Mouse (Mus musculus): ENCODE data around the gene Gm20388. TPM values are rescaled to one million over a fixed set of nuclear protein-coding genes. Genes with fewer than 3 reads are reported as not detected.
A peak's percentile ranks its signal among the peaks of the same experiment; 100 is the strongest.

Gm20388 gene
- total RNA-seq, 2 experiments from 2014 or later = 1.9 to 2.0 TPM

DNA sequence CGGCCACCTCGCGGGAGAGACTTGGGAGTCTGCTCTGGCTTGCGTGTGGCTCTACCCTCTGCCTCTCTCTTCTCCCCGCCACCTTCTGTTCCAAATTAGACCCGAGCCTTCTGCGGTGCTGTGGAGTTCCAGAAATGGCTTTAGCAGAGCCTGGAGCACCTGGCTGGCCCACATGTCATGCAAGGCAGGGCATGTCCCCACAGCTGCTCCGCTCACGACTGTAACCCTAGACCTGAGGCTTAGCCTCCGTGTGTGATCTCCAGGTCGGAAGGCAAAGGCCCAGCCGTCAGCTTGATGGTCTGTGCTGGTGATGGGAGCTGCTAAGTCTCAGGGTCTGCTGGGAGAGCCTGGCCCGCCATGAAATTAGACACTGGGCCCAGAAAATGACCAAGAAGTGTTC, 348.6 kb downstream of the Gm20388 start:
- DNase-seq = no peak

DNA sequence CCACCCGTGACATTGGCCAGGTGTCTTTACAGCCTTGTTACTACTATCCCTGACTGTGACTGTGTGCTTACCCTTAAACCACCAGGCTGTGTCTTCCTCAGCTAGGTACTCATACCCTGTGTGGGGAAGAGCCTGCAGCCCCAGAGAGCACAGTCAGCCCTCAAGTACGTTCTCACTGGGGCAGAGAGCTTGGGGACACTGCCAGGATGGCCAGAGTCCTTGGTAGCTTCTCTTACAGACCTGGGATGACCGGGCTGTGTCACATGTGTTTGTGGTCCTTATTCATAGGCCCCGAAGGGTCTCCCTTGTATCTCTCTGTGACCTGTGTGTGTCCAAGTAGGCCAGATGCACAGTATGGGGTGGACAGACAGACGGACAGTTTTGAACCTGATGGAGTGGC, 350.0 kb downstream of the Gm20388 start:
- no peak for DNase-seq

DNA sequence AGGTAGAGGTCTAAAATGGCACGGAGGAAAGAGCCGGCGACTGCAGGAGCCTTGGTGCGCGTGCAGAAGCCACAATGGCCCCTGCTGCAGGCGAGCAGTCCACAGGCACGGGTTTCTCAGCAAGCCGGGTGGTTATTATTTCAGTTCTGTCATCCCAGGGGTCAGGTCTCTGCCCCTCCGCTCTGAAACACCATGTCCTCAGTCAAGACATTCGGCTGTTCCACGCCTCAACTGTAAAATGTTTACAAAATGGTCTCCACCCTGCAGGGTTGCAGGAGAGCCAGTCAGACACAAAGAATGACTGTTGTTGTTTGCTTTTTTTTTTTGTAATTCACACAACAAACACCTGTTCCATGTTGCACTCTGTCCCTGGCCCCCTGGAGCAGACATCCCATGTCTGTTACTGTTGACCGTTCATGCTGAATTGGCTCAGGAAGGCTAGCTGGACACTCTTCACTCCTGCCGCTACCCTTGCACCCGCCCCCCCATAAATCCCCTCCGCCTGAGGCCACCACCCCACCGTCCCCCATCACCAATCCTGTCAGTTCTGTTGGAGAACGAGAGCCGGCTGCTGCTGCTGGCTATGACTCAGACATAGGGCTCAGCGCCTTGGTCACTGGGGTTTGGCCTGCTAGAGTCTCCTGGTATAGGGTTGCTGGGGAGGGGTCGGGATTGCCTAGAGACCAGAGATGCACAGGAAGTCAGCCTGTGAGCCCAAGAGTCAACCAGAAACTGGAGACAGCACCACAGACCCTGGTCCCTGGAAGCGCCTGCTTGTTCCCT, 350.9 kb downstream of the Gm20388 start:
- no peak for DNase-seq

DNA sequence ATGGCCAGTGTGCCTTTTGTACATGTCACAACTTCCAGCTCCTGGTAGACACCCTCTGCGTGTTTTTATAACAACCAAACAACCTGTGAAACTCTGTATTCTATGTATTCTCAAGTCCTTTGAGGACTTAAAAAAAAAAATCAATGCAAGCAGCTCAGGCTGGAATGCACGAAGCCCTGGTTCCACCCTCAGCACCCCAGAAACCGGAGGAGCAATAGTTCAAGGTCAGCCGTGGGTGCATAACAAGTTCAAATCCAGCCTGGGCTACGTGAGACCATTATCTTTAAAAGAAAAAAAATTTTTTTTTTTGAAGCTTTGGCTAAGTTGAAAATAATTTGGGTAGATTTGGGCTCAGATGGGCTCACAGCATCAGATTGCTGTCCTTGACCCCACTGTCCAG, 353.2 kb downstream of the Gm20388 start:
- no peak for DNase-seq

DNA sequence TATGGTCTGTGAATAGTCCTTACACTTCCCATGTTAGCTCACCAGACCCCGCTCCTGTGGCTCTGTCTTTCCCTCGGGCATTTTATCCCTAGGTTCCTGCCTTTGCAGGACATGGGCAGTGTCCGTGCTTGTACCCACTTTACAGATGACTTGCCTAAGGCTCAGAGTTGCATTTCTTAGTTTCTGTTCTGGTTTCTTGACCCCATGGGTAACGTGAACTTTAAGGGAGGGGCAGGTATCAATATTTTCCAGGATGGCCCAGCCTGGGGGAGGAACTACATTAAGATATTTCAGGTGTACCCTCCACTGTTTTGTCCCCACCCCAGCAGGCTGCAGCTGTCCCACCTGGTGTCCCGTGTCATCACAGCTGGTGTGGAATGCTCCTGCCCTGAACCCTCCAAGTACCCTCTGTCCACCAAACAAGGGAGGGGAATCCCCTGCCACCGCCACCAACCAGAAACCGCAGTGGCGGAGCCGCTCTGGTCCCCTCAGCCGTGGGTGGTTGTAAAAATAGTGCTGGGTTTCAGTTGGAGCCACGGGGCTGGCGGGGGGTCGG, 353.8 kb downstream of the Gm20388 start:
- no peak for DNase-seq

DNA sequence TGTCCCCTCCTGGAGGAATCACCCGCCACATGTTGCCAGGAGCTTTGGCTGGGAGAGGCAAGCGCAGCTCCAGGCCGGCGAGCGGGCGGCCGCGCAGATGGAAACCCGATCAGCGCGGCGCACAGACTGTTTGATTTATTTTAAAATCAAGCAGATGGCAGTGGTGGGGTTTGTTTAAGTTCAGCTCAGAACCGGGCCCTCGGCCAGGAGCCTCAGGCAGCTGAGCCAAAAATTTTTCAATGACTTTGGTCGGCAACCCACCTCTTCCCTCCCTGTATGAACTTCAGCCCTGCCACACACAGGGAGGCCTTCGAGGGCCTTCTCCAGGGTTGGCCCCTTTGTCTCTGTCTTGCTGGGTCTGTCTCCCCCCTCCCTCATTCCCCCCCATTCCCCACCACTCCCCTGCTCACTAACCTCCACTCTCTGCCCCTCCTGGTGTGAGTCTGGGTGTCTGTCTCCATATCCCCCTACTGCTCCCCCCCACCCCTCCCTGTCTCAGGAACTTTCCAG, 354.4 kb downstream of the Gm20388 start:
- DNase-seq = peak; percentile 81

DNA sequence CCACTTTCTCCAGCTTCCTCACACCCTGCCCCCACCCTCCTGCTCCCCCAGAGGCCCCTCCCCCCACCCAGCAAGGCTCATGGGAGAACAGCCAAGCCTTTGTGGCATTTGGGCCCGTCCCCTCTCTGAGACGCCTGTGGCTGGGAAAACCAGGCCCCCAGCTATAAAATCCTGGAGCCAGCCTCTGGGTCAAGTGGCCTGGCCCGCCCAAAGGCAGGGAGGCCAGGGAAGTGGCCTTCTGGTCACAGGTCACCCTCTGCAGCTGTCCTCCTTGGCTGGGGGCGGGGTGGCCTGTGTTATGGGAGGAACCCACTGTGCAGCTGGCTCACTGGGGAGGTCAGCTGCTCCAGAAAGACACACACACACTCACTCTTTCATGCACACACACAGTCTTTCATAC, 354.8 kb downstream of the Gm20388 start:
- peak; percentile 81 for DNase-seq

DNA sequence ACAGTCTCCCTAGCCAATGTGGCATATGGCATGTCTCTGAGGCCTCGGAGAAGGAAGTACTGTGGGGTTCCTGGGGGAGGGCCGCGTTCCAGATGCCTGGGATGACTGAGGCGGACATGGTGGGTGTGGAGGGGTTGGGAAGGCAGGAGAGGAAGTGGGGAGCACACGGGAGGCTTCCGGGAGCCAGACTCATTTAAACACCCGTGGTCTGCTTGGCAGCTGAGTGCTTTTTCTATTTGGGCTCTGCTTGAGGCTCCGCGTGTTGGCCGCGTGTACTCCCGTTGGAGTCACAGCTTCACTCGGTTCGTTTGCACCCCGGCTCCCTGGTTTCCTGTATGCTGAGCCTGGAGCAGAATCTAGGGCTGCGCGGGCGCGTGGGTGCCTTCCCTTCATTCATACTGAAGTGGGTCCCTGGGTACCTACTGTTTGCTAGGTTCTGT, 357.9 kb downstream of the Gm20388 start:
- DNase-seq = no peak

DNA sequence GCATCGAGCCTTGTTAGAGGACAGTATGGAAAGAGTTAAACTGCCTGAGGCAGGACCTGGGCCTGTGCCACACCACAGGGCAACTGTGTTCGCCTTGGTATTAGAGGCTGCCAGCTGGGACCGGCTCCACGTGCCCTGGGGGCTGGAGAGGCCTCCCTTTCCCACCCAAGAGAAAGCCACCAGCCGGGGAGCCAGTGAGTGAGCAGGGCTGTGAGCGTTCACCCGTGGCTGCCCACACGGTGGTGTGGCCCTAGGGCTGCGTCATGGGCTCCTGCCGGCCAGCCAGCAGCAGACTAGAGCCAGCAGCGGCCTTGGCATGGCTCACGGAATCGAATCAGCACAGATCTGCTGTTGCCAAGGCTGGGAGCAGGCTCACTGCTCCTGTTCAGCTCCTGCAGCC, 359.8 kb downstream of the Gm20388 start:
- DNase-seq = peak; percentile 88

DNA sequence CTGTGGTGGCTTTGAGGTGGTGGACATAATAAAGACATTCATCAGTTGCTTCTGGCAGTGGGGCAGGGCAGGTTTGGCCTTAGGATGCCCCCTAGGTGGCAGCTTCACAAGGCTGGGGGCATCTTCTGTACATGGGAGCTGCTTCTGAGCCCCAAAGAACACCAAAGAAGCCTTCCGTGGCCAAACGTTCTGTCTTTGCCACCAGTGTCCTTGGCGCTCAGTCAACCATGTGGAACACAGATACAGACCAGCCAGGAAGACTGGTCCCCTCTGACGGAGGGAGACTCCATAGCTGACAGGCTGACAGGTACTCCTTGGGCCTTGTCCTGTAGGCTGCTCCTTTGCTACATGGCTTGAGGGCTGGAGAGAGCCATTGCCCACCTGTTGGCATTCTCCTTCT, 362.8 kb downstream of the Gm20388 start:
- no peak for DNase-seq

DNA sequence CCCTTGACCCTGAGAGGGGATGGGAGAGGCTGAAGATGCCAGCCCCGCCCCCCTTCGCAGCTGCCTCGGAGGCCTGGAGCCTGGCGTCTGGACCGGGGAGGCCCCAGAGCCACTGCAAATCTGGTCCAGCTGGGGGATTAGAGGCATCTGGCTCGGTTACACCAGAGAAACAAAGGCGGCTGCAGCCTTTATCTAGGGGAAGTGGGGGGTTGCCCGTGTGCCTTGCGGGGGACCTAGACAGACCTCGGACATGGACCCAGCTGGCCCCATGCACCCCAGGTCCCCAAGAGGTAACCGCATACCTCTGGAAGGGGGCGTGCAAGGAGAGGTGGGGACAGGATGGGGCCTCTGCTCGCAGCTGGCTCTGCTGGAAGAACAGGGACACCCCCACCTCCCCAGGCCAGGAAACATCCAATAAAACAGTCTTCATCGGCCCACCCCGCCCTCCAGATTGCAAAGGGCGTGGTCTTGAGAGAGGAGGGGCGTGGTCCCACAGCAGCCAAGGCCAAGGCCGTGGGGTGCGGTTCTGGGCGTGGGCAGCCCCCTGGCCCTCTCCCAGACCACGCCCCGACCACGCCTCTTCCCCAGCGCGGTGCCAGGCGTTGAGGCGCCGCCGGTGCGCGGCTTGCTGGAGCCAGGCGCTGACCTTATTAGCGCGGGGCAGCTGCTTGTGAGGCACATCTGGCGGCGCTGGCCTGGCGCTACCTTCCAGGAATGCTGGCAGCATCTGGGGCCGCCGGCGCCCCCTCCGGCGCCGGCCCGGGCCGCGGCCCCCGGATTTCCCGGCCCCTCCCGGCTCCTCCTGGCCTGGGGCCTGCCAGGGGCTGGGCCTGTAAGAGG, 365.6 kb downstream of the Gm20388 start:
- peak; percentile 97 for DNase-seq

DNA sequence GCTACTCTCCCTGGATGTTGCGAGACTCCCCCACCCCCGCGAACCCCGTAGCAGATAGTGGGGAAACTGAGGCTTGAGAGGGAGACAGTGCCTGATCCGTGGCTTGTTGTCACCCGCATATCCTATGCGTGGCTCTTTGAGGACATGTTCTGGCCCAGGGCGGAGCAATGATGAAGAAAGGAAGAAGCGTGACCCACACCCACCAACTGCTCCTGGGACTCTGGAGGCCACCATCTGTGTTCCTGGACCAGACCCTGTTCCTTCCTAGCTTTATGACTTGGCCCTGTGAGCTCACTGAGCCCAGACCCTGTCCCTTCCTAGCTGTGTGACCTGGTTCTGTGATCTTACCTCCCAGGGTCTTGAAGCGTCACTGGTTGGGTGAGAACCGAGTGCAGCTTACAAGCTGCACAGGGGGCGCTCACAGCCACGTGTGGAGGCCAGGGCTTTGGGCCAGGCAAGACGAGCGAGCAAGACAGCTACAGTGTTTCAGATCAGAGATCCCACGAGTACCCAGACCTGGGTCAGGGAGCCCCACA, 366.3 kb downstream of the Gm20388 start:
- DNase-seq = peak; percentile 65

DNA sequence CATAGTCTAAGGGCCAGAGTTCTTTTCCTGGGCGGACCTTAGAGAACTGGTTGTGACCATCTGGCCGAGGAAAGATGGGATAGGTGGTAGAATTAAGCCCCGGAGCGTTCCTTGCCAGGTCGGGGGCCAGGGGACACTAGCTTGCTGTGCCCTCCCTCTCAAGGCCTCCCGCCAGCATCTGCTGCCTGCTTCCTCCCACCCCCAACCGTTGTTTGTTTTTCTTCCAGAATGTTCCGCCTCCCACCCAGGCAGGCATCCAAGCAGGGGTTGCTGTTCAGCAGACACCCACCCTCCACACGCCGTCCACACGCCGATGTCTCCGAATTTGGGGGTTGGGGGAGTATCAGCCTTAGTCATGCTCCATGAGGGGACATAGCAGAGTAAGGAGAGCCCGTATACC, 367.4 kb downstream of the Gm20388 start:
- DNase-seq = no peak

DNA sequence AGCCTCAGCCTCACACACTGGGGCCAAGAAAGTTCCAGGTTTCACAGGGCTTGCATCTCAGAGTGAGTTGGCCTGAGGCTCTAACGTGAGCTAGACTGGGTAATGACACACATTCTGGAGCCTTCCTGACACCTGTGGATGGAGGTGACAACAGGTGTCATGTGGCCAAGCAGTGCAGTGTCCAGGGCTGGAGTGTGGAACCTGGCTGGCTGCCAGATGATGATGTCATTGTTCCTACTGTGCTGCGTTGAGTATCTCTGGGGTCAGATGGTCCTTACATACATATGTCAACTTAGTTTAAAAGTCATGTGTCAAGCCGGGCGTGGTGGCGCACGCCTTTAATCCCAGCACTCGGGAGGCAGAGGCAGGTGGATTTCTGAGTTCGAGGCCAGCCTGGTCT, 368.8 kb downstream of the Gm20388 start:
- peak; percentile 57 for DNase-seq

DNA sequence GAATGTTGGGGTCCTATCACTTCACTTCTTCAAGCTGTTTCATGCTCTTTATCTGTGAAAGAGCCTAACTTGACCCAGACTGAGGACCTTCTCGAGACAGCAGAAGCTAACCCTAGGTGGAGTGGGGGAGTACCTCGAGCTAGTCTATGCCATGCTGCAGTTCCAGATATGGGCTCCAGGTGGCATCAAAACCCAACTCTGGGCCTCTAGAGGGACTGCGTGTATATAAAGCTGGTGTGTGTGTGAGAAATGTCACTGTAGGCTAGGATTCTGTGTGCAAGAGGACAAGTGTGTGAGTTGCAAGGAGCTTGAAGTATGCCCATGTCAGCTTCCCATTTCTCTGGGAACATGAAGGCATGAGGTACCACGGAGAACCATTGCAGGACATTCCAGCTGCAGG, 370.8 kb downstream of the Gm20388 start:
- DNase-seq = peak; percentile 89

DNA sequence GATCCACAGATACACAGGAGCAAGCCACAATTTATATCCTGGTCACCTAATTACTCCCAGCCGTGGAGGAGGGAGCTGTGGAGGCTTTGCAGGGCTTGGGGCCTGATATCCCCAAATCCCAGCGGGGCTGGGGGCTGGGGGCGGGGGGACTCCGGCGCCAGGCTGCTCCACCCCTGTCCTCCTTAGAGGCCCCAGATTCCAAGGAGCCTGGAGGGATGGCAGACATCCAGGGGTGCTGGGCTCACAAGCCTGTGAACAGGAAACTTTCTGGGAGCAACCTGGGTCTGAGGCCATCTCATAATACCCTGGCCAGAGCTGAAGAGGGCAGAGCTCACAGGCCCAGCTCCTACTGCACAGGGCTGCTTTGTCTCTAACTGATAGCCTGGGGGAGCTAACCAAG, 371.8 kb downstream of the Gm20388 start:
- DNase-seq = peak; percentile 51

DNA sequence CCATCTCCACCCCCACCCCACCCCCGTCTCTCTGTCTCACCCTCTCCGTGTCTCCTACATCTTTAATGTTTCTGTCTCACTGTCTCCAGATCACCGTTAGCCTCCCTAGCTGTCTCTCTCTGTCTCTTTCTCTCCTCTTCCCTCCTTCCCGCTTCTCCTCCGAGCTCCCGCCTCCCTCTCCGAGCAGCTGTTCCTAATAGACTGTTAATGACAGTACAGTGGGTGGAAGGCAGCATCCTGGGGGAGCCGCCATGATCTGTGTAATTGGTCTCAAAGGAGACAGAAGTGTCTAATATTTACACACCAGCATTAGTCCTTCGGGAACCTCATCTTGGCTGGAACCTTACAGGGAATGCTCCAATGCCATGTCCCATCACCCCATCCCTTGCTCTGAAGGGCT, 373.6 kb downstream of the Gm20388 start:
- DNase-seq = no peak

DNA sequence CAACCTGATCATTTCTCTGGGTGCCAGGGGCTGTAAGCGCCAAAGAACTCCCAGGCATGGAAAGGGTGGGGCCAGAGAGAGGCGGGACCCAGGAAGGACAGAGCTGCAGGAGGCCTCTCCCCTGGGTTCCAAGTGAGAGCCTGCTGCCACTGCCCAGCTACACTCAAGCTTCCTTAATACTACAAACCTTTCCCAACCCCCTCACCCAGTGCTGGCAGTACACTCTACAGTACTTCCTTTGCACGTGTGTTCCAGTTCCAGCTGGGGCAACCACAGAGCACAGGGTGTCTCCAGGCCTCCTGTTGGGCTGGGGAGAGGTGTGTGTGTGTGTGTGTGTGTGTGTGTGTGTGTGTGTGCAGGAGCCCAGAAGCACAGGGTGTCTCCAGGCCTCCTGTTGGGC, 374.4 kb downstream of the Gm20388 start:
- DNase-seq = peak; percentile 65

DNA sequence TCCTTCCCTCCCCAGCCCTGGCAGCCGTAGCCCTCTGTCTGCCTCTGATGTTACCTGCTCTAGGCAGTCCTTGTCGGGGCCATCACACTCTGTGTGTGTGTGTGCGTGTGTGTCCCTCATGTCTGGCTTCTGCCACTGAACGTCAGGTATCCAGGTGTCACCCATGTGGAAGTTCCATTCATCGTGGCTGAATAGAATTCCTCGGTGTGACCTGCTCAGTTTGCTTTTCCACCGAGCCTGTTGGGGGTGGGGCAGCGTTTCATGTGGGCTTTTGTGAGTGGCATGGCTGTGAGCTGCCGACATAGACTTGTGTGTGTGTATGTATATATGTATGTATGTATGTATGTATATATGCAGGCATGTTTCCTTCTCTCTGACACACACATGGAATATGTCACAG, 375.2 kb downstream of the Gm20388 start:
- no peak for DNase-seq

DNA sequence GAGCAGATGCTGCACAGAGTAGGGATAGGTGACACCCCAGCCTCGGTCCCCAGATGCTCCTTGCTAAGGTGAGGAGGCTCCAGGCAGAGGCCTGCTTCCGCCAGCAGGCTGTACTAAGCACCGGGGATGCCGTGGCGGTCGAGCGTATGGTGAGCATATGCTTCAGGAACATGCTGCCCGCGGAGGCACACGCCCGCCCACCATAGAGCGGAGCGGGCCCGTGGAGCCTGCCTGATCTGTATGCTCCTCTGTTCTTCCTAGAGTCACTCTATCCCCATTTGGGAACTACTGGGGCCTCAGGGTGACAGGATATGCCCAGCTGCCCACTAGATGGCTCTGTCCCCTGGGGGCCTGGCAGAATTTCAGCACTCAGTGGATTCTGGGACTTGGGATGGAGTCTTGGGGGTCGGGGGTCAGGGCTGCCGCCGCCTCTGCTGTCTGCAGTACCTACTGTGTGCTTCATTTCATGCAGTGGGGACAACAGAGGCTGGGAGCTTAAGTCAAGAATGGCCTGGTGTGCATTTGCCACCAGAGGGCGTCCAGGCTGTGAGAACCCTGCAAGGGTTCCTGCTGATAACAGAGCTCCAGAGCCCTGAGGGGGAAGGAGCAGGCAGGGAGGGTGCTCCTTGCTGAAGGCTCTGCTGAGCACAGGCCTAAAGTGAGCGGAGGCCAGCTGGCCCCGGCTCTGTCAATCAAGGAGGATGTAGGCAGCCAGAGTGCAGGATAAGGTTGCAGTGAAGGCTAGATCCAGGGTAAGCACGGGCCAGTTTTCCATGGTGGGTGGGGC, 377.7 kb downstream of the Gm20388 start:
- peak; percentile 82 for DNase-seq

DNA sequence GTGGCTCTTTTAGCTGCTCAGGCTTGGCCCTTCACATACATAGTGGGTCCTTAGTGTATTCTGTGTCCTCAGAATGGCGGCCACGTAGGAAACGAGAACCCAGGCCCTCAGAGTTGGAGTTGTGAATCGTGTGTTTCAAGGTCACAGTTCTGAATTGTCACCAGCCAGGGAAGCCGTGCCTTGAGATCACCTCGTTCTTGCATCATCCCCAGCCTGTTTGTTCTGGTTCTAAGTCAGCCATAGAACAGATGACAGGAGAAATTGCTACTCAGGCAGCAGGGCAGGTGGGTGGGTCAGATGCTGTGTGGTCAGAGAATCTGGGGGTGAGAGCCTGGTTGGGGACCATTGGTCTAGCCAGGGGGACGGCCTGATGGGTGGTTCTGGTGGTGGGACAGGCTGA, 378.6 kb downstream of the Gm20388 start:
- no peak for DNase-seq

DNA sequence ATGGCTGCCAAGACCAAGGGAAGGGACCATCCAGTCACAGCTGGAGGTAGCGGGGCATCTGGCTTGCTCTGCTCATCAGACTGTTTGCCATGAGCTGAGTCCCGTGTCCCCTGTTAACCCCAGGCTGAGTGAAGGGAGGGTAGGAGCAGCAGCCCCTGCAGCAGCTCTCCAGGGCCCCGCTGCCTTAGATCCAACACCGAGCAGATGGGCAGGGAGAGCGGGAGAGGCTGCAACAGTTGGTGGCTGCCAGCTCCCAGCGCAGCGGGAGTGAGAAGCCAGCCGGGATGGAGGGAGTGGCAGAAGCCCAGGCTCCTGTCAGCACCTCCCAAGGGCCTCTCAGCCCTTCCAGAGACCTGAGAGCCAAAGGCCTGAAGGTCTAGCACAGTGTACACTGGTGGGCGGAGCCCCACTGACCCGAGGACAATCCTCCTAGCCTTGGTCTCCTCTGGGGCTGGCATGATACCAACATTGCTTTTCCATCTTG, 379.1 kb downstream of the Gm20388 start:
- DNase-seq = peak; percentile 79
